Mouse (Mus musculus): ENCODE results near the gene Rsl24d1.

DNA sequence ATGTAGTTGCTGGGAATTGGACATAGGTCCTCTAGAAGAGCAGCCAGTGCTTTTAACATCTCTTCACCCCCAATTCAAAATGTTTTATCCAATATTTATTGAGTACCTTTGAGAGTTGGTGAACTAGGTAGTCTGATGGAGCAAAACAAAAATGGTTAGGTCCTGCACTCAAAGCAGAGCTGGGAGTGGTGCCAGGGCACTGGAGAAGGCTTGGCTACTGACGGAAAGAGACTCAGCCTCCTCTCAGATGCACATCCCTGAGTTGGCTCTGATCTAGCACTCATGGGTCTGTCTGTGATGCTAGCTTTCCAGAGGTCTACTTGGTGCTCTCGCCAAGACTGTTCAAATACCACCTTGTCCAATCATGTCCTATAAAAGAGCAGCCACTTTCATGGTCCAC is 15.3 kb upstream of the Rsl24d1 start:
- TF ChIP-seq CTCF (conservative IDR thresholded peaks at IDR 0.05; ENCODE audit: low read length) (no peak), POU5F1 (IDR thresholded peaks at IDR 0.05; ENCODE audit: borderline replicate concordance, low read length) (no peak)
